Mouse (Mus musculus) cerebellum, postnatal 4 days (tissue): Measurements from ENCODE around the gene Gm10799.
"Not testable (repeated sequence)": the region's sequence is repeated elsewhere in the genome, so short reads cannot be mapped to it uniquely, and the experiment has no call there.

Source experiments
- DNase-seq, 2 experiments: peaks; one replicate each; pipeline ENCODE4 v3.0.0; 2022; ENCODE audit warnings: low spot score in 2 of 2, mixed read lengths in 1 of 2

Gm10799 gene

DNA sequence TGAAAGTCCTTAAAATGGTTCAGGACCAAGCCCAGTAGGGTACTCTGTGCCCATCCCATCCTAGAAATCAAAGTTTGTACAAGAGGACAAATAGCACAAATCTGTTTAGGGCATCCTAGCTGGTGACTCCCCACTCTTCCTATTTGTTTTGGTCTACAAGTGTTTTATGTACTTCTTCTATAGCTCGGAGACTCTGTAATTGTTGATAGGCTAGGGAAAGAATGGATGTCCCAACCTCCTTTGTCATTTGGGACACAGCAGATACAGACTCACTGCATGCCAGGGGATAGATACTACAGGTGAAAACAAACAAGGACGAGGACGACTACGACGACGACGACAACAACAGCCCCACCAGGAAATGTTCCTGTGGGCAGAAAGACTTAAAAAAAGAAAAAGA, at the start of gene Gm10799:
TSS of gene Gm10799 (minus strand) at position 101 of the 400 bp plus-strand sequence.
- not testable (repeated sequence) for DNase-seq

DNA sequence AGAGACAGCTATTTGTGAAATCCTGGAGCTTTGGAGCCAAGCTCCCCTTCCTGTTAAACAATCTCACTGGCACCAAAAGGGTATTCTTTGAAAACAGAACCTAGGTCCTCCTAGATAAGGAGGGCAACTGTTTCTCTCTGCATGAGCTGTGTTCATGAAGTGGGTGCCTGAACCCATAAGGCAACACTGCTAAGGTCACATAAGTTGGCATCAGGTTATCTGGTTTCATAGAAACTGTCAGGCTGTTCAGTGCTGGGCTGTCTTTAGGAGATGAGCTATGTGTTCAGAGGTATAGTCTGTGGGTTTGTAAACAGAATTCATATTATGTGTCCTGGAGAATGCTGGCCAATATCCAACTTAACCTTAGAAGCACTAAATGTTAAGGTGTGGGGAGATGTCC, 48.8 kb upstream of the Gm10799 start:
- DNase-seq = not testable (repeated sequence)

DNA sequence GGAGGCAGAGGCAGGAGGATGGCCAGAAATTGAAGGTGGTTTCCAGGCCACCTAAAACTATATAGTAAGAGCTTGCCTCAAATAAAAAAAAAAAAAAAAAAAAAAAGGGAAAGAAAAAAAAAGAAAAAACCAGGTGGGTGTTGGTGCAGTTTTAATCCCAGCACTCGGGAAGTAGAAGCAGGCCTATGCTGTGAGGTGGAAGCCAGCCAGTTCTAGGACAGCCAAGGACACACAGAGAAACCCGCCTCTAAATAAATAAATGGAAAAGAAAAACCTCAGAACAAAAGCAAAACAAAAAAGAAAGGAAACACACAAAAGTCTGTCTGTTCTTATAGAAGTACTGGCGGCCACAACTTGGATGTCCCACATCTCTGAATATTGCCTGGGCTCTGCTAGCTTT, 46.5 kb upstream of the Gm10799 start:
- DNase-seq = no peak

DNA sequence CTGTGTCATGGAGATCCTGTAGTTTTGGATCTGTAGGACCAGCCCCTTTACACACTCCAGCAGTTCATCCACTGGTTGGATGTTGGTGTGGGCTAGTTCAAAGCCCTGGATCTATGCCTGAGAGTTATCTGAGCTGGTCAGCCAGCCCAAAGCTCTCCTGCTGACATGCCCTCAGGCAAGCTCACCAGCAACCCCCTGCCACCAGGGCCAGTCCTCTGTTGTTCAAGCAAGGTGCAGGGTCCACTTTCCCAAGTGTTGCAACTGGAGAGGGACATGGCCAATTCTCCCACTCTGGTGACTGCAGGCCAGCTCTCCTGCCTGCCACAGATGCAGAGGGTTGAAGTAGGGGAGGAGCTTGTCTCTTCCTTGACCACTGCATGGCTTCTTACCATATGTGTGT, 45.2 kb upstream of the Gm10799 start:
- not testable (repeated sequence) for DNase-seq

DNA sequence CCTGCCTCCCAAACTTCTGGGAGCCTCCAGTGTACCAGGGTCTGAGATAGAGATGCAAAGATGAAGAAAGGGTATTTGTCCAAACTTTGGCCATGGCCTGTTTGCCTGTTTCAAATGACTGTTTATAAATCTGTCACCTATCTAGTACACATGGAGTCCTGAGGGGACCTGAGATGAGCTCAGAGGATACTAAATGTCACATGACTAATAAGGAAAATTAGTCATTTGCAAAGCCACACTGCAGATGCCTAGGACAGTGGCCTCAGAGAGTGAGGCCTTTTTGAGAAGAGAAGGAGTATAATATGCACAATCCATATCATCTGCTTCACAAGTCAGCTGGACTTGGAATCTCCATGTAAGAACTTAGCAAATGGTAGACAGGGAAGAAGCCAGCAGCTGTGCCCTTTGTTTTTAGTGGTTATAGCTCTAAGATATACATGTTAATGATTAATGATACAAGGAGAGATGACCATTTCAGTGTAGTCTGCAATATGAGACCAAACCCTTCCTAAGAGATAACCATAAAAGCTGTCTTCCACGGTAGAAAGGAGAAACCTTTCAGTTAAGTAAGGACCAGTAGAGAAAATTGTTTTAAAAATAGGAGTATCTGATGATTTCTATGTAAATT, 42.9 kb upstream of the Gm10799 start:
- not testable (repeated sequence) for DNase-seq

DNA sequence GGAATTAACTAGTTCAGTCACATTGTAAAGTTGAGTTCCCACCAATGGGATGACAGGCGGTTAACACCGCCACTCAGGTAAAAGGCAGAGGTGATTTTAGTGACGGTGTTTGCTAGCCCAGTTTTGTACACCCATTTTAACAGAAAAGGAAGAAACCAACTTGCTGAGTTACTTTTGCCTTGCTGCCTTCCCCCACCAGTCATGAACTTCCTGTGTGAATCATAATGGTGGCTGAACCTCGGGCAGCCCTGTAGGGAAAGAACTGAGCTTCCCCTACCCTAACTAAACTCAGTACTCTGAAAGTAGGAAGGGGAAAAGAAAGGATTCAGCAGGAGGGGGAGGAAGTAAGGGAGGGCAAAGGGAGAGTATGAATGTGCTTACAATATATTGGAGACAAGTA, 41.7 kb upstream of the Gm10799 start:
- DNase-seq = no peak

DNA sequence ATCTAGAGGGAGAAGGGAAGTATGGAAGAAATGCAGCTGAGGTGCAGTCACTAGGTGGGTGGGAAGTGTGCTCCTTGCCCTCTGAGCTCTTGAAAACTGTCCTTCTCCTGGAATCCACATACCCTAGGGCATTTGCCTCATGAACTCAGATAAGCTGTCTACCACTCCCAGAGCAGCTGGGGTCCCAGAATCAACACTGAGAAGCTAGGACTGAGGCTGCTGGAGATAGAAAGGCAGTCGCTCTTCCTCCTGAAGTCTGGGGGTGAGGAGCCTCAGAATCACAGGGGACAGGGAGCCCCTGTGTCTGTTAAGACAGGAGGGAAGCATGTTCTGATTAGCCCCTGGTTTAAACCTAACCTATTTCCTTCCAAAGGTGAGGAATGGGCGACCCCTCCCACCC, 41.2 kb upstream of the Gm10799 start:
- DNase-seq = no peak

DNA sequence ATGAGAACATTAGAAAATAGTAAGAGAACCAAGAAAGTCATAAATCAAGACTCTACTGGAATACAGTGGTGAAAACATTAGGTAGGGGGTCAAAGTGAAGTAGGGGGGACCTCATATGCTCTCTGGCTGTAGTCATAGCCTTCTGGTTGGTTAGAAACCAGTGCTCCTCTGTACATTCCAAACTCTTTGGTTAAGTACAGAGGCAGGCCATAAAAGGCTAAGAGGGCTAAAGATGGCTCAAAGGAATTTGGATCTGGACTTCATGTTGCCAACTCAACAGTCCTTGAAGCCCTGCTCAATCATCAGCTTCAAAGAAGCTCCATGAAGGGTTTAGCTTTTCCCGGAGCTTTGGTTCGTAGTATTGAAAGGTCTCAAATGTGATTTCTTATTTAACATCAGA, 40.7 kb upstream of the Gm10799 start:
- not testable (repeated sequence) for DNase-seq

DNA sequence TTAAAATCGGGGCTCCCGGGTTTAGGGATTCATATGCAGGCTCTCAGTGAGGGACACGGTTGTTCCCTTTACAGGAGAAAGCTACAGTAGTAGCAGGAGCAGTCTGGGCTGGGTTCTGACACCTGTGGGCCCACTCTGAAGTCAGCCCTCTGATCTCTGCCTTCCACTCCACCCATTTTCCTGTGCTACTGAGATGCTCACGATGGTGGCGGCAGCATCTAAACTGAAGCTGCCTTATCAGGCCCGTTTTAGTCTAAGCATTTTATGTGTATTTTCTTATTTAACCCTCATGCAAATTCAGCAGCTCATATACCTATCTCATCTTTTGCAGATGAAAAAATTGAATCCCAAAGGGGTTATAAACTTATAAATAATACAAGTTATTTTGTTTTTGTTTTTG, 36.5 kb upstream of the Gm10799 start:
- DNase-seq = no peak

DNA sequence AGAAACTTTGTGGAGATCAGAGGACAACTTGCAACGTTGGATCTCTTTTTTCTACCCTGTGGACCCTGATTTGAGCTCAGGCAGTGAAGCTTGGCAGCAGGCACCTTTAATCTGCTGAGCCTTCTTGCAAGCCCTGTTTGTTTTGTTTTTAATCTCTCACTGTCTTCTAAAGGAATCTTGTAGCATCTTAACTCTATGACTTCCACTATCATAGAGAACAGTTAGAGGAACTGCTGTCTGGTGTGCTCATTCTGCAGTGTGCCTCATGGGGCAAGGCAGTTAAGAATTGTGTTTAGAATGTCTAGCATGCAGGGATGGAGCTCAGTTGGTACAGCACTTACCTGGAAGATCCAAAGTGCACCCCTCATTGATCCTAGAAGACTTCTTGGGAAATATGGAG, 31.6 kb upstream of the Gm10799 start:
- no peak for DNase-seq

DNA sequence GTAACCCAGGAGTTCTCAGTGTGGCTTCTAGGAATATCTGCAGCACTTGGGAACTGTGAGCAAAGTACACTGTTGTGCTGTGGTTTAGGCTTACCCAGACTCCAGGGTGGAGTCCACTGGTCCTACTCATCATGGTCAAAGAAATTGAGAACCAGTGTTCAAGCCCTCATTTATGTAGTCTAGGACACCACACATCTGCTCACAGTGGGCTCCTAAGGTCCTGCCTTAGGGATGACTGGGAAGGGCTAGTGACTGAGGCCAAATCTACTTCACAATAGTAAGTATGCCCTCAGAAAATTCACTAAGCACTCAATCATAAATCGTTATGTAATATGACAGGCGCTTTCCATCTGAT, 30.9 kb upstream of the Gm10799 start:
- no peak for DNase-seq

DNA sequence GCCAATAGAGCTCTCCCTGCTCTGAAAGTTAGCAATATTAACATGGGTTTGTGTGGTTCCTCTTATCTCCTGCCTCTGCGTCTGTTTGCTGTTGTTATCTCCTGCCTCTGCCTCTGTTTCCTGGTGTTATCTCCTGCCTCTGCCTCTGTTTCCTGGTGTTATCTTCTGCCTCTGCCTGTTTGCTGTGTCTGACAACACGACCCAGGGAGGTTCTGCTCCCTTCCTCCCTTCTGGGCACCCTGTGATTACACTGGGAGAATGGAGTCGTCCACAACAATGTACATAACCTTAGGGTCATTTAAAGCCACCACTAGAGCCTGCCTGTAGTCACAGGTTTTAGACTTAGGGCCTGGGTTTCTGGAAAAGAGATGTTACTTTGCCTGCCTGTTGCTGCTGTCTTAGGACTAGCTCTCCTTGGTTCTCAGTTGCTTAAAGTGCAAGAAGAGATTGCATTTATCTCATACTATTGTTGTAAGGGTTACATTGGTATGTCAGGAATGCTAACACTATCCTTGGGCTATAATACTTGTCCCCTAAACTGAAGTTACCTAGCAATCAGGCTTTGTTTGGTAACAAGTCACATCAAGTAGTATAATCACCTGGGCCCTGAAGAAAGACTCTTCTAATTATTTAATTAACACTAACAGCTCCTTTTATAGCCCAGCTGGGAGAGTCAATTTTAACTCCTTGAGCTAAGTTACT, 30.3 kb upstream of the Gm10799 start:
- no peak for DNase-seq

DNA sequence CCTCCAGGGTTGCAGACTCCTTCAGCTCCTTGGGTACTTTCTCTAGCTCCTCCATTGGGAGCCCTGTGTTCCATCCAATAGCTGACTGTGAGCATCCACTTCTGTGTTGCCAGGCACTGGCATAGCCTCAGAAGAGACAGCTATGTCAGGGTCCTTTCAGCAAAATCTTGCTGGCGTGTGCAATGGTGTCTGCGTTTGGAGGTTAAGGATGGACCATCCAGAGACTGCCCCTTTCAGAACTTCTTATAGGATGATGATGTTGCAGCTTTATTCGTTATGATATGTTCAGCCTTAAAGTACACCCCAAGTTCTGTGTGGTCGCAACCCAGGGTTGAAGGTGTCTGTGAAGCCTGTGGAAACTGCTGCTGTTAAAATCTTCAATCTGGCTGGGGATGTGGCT, 29.0 kb upstream of the Gm10799 start:
- DNase-seq = not testable (repeated sequence)

DNA sequence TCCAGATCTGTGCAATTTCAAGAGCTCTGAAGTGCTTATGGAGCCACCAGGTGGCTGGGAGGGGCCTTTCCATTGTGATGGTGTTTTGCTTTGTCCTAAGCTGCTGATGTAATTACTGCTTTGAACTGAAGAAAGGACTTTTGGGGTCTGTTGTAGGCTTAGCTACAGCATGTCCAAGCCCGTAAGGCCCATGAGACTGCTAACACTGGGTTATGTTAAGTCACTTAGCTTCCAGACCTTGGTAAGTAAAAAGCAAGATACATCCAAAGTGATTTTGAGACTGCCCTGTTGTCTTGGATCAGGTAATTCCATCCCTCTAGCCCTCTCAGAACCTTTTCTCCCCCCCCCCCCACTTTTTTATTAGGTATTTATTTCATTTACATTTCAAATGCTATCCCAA, 28.4 kb upstream of the Gm10799 start:
- DNase-seq = not testable (repeated sequence)

DNA sequence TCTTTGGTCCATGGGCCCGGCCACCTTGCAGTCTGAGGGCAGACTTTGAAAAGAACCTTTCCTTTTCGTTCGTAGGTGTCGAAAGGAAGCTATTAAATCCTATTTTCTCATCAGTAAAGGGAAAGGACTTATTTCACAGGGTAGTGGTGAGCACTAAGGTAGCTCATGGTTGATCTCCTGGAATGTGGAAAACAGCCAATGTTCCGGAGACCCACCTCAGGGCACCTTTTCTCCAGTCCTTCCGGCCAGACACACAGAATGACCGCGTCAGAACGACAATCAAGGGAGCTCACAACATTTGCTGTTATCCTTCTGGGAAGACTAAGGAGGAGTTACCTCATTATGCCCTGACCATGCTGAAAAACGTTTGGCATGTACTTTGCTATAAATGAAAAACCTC, 27.9 kb upstream of the Gm10799 start:
- DNase-seq = no peak

DNA sequence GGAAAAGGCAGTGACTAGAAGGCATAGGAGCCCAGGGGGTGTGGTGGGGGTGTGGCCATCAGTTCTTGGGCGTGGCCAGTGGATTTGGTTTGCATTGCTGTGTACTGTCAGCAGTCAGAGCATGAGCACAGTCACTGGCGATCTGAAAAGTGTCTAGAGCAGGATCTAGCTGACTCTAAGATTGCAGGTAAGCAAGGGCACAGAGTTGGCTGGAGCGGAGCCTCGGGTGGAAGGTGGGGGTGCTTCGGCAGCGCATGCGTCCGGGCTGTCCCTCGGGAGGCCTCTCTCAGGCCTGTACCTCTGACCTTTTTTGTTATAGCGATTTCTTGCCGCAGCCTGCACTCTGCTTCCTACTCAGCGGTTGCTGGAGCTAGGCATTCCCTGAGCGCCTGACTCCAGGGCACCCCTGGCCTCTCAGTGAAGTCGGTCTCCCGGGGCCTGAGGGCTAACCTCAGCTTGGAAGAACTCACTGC, 27.4 kb upstream of the Gm10799 start, which contains the start of gene Cd59a:
TSS of gene Cd59a (plus strand) at position 61 of the 473 bp plus-strand sequence.
- peak in 1 of 2 experiments; percentile 32 for DNase-seq

DNA sequence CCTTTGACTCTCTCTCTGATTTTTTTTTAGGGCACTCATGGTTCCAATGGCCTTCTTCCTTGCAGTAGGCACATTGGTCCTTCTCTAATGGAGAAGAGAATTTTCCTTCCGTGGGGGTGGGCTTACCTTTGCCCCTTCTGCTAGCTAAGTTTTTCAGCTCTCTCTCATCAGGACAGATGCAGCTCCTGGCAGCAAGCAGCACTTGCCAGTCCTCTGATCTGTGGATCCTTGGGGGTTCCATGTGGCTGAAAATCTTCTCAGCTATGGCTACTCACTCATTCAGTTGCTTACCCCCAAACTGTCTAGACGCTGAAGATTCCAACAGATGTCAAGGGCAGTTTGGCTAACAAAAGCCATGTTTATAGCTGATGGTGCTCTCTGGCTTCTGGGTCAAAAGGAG, 25.0 kb upstream of the Gm10799 start:
- DNase-seq = no peak

DNA sequence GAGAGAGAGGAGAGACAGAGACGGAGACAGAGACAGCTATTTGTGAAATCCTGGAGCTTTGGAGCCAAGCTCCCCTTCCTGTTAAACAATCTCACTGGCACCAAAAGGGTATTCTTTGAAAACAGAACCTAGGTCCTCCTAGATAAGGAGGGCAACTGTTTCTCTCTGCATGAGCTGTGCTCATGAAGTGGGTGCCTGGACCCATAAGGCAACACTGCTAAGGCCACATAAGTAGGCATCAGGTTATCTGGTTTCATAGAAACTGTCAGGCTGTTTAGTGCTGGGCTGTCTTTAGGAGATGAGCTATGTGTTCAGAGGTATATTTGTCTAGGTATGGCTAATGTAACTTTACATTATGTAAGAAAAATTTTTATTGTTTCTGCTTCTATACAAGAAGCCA, 19.2 kb upstream of the Gm10799 start:
- DNase-seq = not testable (repeated sequence)

DNA sequence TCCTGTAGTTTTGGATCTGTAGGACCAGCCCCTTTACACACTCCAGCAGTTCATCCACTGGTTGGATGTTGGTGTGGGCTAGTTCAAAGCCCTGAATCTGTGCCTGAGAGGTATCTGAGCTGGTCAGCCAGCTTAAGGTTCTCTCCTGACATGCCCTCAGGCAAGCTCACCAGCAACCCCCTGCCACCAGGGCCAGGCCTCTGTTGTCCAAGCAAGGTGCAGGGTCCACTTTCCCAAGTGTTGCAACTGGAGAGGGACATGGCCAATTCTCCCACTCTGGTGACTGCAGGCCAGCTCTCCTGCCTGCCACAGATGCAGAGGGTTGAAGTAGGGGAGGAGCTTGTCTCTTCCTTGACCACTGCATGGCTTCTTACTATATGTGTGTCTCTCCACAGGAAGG, 15.7 kb upstream of the Gm10799 start:
- DNase-seq = not testable (repeated sequence)

DNA sequence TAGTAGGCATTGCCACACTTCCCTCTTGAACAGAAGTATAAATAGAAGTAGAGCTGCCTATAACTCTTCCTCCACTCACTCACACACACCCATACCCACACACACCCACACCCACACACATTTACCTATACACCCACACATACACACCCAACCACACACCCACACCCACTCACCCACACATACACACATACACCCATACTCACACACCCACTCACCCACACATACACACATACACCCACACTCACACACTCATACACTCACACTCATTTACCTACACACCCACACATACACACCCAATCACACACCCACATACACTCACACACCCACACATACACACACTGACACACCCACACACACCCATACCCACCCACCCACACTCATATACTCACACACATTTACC, 14.1 kb upstream of the Gm10799 start:
- no peak for DNase-seq

DNA sequence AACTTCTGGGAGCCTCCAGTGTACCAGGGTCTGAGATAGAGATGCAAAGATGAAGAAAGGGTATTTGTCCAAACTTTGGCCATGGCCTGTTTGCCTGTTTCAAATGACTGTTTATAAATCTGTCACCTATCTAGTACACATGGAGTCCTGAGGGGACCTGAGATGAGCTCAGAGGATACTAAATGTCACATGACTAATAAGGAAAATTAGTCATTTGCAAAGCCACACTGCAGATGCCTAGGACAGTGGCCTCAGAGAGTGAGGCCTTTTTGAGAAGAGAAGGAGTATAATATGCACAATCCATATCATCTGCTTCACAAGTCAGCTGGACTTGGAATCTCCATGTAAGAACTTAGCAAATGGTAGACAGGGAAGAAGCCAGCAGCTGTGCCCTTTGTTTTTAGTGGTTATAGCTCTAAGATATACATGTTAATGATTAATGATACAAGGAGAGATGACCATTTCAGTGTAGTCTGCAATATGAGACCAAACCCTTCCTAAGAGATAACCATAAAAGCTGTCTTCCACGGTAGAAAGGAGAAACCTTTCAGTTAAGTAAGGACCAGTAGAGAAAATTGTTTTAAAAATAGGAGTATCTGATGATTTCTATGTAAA, 13.2 kb upstream of the Gm10799 start:
- not testable (repeated sequence) for DNase-seq

DNA sequence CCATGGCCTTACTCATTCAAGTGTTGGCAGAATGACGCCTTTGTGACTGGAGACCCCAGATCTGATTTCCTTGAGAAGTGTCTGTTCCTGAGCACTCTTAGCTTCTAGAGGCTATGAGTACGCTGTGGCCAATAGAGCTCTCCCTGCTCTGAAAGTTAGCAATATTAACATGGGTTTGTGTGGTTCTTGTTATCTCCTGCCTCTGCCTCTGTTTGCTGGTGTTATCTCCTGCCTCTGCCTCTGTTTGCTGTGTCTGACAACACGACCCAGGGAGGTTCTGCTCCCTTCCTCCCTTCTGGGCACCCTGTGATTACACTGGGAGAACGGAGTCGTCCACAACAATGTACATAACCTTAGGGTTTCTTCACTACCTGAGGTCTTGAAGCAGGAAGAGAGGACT, 9.9 kb upstream of the Gm10799 start:
- DNase-seq = not testable (repeated sequence)

DNA sequence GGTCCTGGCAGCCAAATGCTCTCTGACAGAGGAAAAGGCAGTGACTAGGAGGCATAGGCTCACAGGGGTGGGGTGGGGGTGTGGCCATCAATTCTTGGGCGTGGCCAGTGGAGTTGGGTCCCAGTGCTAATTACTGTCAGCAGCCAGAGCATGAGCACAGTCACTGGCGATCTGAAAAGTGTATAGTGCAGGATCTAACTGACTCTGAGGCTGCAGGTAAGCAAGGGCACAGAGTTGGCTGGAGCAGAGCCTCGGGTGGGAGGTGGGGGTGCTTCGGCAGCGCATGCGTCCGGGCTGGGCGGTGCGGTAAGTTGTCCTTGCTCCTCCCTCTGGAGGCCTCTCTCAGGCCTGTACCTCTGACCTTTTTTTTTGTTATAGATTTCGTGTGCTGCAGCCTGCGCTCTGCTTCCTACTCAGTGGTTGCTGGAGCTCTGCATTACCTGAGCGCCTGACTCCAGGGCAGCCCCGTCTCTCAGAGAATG, 1.4 kb upstream of the Gm10799 start, which contains the start of gene Cd59b:
TSS of gene Cd59b (plus strand) at position 146 of the 482 bp plus-strand sequence.
- DNase-seq = peak in 1 of 2 experiments; percentile 16
